Mouse (Mus musculus) embryonic fibroblast, embryonic 13.5 days (primary cell): Measurements from ENCODE around the gene Auts2. TPM values are rescaled to one million over a fixed set of nuclear protein-coding genes. Genes with fewer than 3 reads are reported as not detected.

Experiments used
- H3K27ac ChIP-seq: 2 replicates; pipeline ENCODE4 v1.5.1; 2012; ENCODE audit warnings: low read length, control low read depth, inconsistent platforms; ENCODE audit not compliant: insufficient read depth
- H3K4me1 ChIP-seq: 2 replicates; pipeline ENCODE4 v1.6.1; 2011; ENCODE audit warnings: low read length; ENCODE audit not compliant: control insufficient read depth, insufficient read depth
- H3K4me3 ChIP-seq: 2 replicates; pipeline ENCODE4 v1.5.1; 2011; ENCODE audit warnings: mild to moderate bottlenecking, control low read depth, low read length; ENCODE audit not compliant: insufficient read depth
- CTCF ChIP-seq: IDR thresholded peaks from 2 replicates; pipeline ENCODE4 v1.5.1; 2011; ENCODE audit warnings: mild to moderate bottlenecking, control low read depth, low read length, moderate library complexity, borderline replicate concordance; ENCODE audit not compliant: insufficient read depth
- POLR2A ChIP-seq: IDR thresholded peaks from 2 replicates; pipeline ENCODE4 v1.6.1; 2011; ENCODE audit warnings: low read depth, mild to moderate bottlenecking, control low read depth, low read length, moderate library complexity
- polyA plus RNA-seq: library from polyadenylated mRNA; stranded (reverse); fragments of >200 nt; gene quantifications from 2 replicates; pipeline ENCODE4 v1.2.4, GENCODE M21; 2011; ENCODE audit warnings: low read depth; ENCODE audit not compliant: missing spikeins, insufficient read length

Gene Auts2
- polyA plus RNA-seq, 1 experiment, result 26.0 TPM

DNA sequence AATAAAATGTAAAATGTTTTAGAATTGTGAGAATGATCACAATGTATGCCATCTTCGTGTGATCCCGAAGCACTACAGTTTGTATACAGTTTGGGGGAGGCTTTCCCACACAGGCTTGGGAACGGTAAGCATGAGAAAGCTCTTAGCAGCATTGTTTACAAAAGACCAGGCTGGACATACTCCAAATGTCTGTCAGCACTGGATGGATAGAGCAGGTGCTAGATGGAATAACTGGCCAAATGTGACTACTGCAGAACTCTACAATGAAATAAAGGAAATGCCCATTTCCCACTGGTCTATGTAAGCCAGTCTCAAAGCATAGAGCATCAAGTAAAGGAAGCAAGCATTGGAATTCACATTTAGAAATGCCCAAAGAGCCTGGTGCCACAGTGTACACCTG lies 1144.9 kb downstream of the Auts2 start:
- Histone ChIP-seq H3K4me1 (no peaks in the 10 kb centered on the region), H3K27ac (no peak overlapping the region), H3K4me3 (no peak overlapping the region)
- TF ChIP-seq POLR2A (no peak), CTCF (no peak)

DNA sequence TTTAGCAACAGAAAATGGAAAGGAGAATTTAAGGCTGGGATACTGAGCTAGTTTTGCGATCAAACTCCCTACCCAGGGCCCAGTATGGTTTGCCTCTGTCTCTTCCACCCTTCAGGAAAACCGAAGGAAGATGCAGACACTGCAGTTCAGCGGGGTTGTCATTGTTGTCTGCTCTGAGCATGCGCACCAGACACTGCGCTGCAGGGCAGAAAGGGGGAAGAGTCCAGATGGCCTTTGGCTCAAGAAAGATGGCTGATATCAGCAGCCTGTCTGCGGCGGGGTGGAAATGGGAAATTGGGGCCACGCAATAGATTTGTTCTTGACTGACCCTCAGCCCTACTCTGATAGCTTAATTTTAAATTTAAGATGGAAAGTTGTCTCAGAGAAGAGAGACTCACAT lies 1147.4 kb downstream of the Auts2 start:
- TF ChIP-seq CTCF (no peak), POLR2A (no peak)
- Histone ChIP-seq H3K4me1 (no peaks in the 10 kb centered on the region), H3K27ac (no peak overlapping the region), H3K4me3 (no peak overlapping the region)
